Mouse (Mus musculus): Measurements from ENCODE around the gene Taok3. TPM values are rescaled to one million over a fixed set of nuclear protein-coding genes. Genes with fewer than 3 reads are reported as not detected.
A peak's percentile ranks its signal among the peaks of the same experiment; 100 is the strongest.

Taok3 gene
- total and polyA plus RNA-seq, 3 experiments: 8.3 to 35.0 (median 17.4) TPM

DNA sequence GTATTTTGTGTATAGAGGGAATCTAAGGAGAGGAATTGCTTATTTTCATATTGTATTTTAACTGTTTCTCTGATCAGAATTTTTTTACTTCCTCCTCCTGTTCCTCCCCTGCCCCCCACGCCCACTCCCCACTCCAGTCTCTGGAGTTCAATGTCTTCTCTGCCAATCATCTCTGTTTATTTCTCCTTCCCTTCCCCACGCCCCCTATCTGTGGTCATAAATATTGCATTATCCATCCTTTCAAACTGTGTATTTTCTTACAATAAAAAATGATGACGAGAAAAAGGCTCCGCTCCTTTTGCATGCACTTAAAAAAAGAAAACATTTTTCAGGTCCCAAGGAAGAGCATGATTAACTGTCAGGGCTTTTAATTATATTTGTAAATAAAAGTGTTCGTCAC is 154.9 kb downstream of the Taok3 start:
- H3K79me2 ChIP-seq (replicated peaks; ENCODE audit: control insufficient read depth, extremely low read depth, insufficient read depth, poor library complexity, severe bottlenecking): no peaks in the 10 kb centered on the region
- peaks cover 0 to 2% of the 10 kb centered on the region in 2 experiments; a peak in 1 of 4 replicates for H3K4me1 ChIP-seq (ENCODE audit: control insufficient read depth in 1 of 2, insufficient read depth in 2 of 2)
- no peaks in the 10 kb centered on the region for H3K9me3 ChIP-seq (replicated peaks; ENCODE audit: low read length)
- peaks cover 18 to 69% of the 10 kb centered on the region in 2 experiments for H3K36me3 ChIP-seq (replicated peaks in 1 of 2; ENCODE audit: control insufficient read depth in 1 of 2, insufficient read depth in 1 of 2, low read length in 1 of 2)
- in situ Hi-C loops (cut with MboI; ENCODE audit: low pct_ligation_motif_present, low pct_unique_long_range_greater_than_20kb, low sequenced_read_pairs) (no loop called here), dilution Hi-C loops (cut with MboI; ENCODE audit: extremely low pct_ligation_motif_present, extremely low pct_unique_long_range_greater_than_20kb, low sequenced_read_pairs) (no loop called here)
- TF ChIP-seq JUND (conservative IDR thresholded peaks at IDR 0.05; ENCODE audit: low read depth, low read length) (no peak), POLR2AphosphoS2 (IDR thresholded peaks at IDR 0.05; ENCODE audit: low read depth, low read length) (no peak), SMC3 (IDR thresholded peaks at IDR 0.05; ENCODE audit: low read depth, low read length) (no peak), CTCF (conservative IDR thresholded peaks at IDR 0.05 in 1 of 2, IDR thresholded peaks at IDR 0.05 in 1 of 2; ENCODE audit: low read depth in 2 of 2, low read length in 2 of 2) (peak; percentile 16 to 43; a peak in 2 of 4 replicates), KAT2A (IDR thresholded peaks at IDR 0.05; ENCODE audit: insufficient replicate concordance, low read length) (no peak)
- no peak overlapping the region for H3K4me2 ChIP-seq (ENCODE audit: insufficient read depth, low read depth, poor library complexity, severe bottlenecking)
- no peak overlapping the region for H3K4me3 ChIP-seq (replicated peaks in 1 of 3; ENCODE audit: low read depth in 2 of 3, low read length in 2 of 3, poor library complexity in 1 of 3)
- H3K9ac ChIP-seq (ENCODE audit: insufficient read depth, low read depth): no peak overlapping the region
- H3K27me3 ChIP-seq (replicated peaks): no peaks in the 10 kb centered on the region
- peak; percentile 24 for DNase-seq (ENCODE audit: extremely low read depth)
- H3K27ac ChIP-seq (ENCODE audit: insufficient read depth, low read depth): no peak overlapping the region

GRCm38 (mm10) chr5:117277784-117278183 is 157.9 kb downstream of the Taok3 start:
- H3K4me2 ChIP-seq (ENCODE audit: insufficient read depth, low read depth, poor library complexity, severe bottlenecking): no peak overlapping the region
- no peak overlapping the region for H3K27ac ChIP-seq (ENCODE audit: insufficient read depth, low read depth)
- in situ Hi-C loops (cut with MboI; ENCODE audit: low pct_ligation_motif_present, low pct_unique_long_range_greater_than_20kb, low sequenced_read_pairs) (no loop called here), dilution Hi-C loops (cut with MboI; ENCODE audit: extremely low pct_ligation_motif_present, extremely low pct_unique_long_range_greater_than_20kb, low sequenced_read_pairs) (no loop called here)
- no peaks in the 10 kb centered on the region for H3K9me3 ChIP-seq (replicated peaks; ENCODE audit: low read length)
- H3K79me2 ChIP-seq (replicated peaks; ENCODE audit: control insufficient read depth, extremely low read depth, insufficient read depth, poor library complexity, severe bottlenecking): no peaks in the 10 kb centered on the region
- peaks cover 0 to 2% of the 10 kb centered on the region in 2 experiments; a peak in 1 of 4 replicates for H3K4me1 ChIP-seq (ENCODE audit: control insufficient read depth in 1 of 2, insufficient read depth in 2 of 2)
- H3K36me3 ChIP-seq (replicated peaks in 1 of 2; ENCODE audit: control insufficient read depth in 1 of 2, insufficient read depth in 1 of 2, low read length in 1 of 2): peaks cover 24 to 72% of the 10 kb centered on the region in 2 experiments
- TF ChIP-seq ZMIZ1 (IDR thresholded peaks at IDR 0.05; ENCODE audit: low read depth, low read length) (no peak), CTCF (conservative IDR thresholded peaks at IDR 0.05 in 1 of 2, IDR thresholded peaks at IDR 0.05 in 1 of 2; ENCODE audit: low read depth in 2 of 2, low read length in 2 of 2) (peak in 1 of 2 experiments; percentile 38; a peak in 2 of 4 replicates)
- no peaks in the 10 kb centered on the region for H3K27me3 ChIP-seq (replicated peaks)
- no peak overlapping the region for H3K4me3 ChIP-seq (replicated peaks in 1 of 3; ENCODE audit: low read depth in 2 of 3, low read length in 2 of 3, poor library complexity in 1 of 3)
- no peak overlapping the region for H3K9ac ChIP-seq (ENCODE audit: insufficient read depth, low read depth)
- no peak for DNase-seq (ENCODE audit: extremely low read depth)

GRCm38 (mm10) chr5:117278809-117279668 is 159.1 kb downstream of the Taok3 start:
- TF ChIP-seq MXI1 (IDR thresholded peaks at IDR 0.05; ENCODE audit: low read depth, low read length) (no peak), NELFE (IDR thresholded peaks at IDR 0.05; ENCODE audit: low read depth, low read length) (no peak), ZKSCAN1 (IDR thresholded peaks at IDR 0.05; ENCODE audit: borderline replicate concordance, low read depth, low read length) (no peak), JUND (conservative IDR thresholded peaks at IDR 0.05; ENCODE audit: low read depth, low read length) (no peak), IRF4 (IDR thresholded peaks at IDR 0.05; ENCODE audit: low read depth, low read length) (no peak), MYC (IDR thresholded peaks at IDR 0.05; ENCODE audit: low read depth, low read length) (no peak), ZC3H11A (IDR thresholded peaks at IDR 0.05; ENCODE audit: low read depth, low read length) (no peak), USF1 (IDR thresholded peaks at IDR 0.05; ENCODE audit: low read depth, low read length) (no peak), UBTF (IDR thresholded peaks at IDR 0.05; ENCODE audit: low read depth, low read length) (no peak), USF2 (conservative IDR thresholded peaks at IDR 0.05; ENCODE audit: low read depth, low read length) (no peak), SMC3 (IDR thresholded peaks at IDR 0.05; ENCODE audit: low read depth, low read length) (no peak), EP300 (IDR thresholded peaks at IDR 0.05; ENCODE audit: low read length) (no peak), POLR2A (IDR thresholded peaks at IDR 0.05; ENCODE audit: low read depth, low read length) (no peak), ZMIZ1 (IDR thresholded peaks at IDR 0.05; ENCODE audit: low read depth, low read length) (no peak), MAFK (IDR thresholded peaks at IDR 0.05; ENCODE audit: insufficient replicate concordance, low read length) (no peak), PAX5 (IDR thresholded peaks at IDR 0.05; ENCODE audit: low read length) (no peak), NRF1 (IDR thresholded peaks at IDR 0.05; ENCODE audit: low read depth, low read length) (no peak), TBP (conservative IDR thresholded peaks at IDR 0.05; ENCODE audit: low read depth, low read length) (no peak), MAX (IDR thresholded peaks at IDR 0.05; ENCODE audit: low read length) (no peak)
- no peaks in the 10 kb centered on the region for H3K79me2 ChIP-seq (replicated peaks; ENCODE audit: control insufficient read depth, extremely low read depth, insufficient read depth, poor library complexity, severe bottlenecking)
- H3K9ac ChIP-seq (ENCODE audit: insufficient read depth, low read depth): no peak overlapping the region
- no peak overlapping the region for H3K4me2 ChIP-seq (ENCODE audit: insufficient read depth, low read depth, poor library complexity, severe bottlenecking)
- dilution Hi-C loops (cut with MboI; ENCODE audit: extremely low pct_ligation_motif_present, extremely low pct_unique_long_range_greater_than_20kb, low sequenced_read_pairs): no loop called here
- H3K27ac ChIP-seq (ENCODE audit: insufficient read depth, low read depth): no peak overlapping the region
- no peak overlapping the region for H3K4me3 ChIP-seq (replicated peaks in 1 of 3; ENCODE audit: low read depth in 2 of 3, low read length in 2 of 3, poor library complexity in 1 of 3)
- no peaks in the 10 kb centered on the region for H3K4me1 ChIP-seq (ENCODE audit: control insufficient read depth in 1 of 2, insufficient read depth in 2 of 2)
- DNase-seq (ENCODE audit: extremely low read depth): no peak
- no peaks in the 10 kb centered on the region for H3K27me3 ChIP-seq (replicated peaks)
- H3K9me3 ChIP-seq (replicated peaks; ENCODE audit: low read length): no peaks in the 10 kb centered on the region
- H3K36me3 ChIP-seq (replicated peaks in 1 of 2; ENCODE audit: control insufficient read depth in 1 of 2, insufficient read depth in 1 of 2, low read length in 1 of 2): peaks cover 28 to 71% of the 10 kb centered on the region in 2 experiments
- in situ Hi-C loops (cut with MboI; ENCODE audit: low pct_ligation_motif_present, low pct_unique_long_range_greater_than_20kb, low sequenced_read_pairs): no loop called here
